Mouse (Mus musculus): ENCODE measurements around the gene Phrf1. TPM values are rescaled to one million over a fixed set of nuclear protein-coding genes. Genes with fewer than 3 reads are reported as not detected.
A peak's percentile ranks its signal among the peaks of the same experiment; 100 is the strongest.

The Phrf1 gene
- polyA plus RNA-seq, 1 experiment from 2014 or later = 68.0 TPM

DNA sequence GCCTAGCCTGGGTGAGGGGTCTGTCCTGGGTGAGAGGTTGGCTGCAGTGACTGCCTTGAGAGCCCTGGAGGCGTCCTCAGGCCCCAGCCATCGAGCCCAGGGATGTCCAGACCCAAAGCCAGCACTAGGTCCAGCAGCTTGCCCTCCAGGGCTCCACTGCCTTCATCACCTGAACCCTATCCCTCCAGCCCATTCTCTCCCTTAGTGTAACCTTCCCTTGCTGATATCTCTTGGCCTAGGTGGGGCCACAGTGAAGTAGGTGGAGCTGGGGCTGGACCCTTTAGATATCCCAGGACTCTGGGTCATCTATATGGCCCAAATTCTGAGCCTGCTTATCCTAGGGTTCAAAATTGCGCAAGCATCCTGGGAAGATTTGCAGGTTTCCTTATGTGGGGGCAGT, 19.1 kb upstream of the Phrf1 start:
- Histone ChIP-seq H3K36me3 (ENCODE audit: control insufficient read depth, insufficient read depth, low read length) (no peaks in the 10 kb centered on the region), H3K9ac (ENCODE audit: low read depth, low read length) (no peak overlapping the region), H3K27me3 (ENCODE audit: control insufficient read depth, insufficient read depth, low read depth, low read length) (no peaks in the 10 kb centered on the region), H3K4me3 (ENCODE audit: low read depth, low read length) (no peak overlapping the region), H3K4me1 (ENCODE audit: control insufficient read depth, insufficient read depth, low read length) (no peaks in the 10 kb centered on the region), H3K27ac (ENCODE audit: low read length) (no peak overlapping the region), H3K4me2 (ENCODE audit: low read length) (no peak overlapping the region), H3K9me3 (replicated peaks; ENCODE audit: control insufficient read depth, low read length, poor library complexity, severe bottlenecking) (no peaks in the 10 kb centered on the region)
- no peak for ATAC-seq
- 66% methylated on average over 3 of the region's 3 CpGs for WGBS

- 87% methylated on average over 12 of the region's 12 CpGs for WGBS
- Histone ChIP-seq H3K4me1 (ENCODE audit: control insufficient read depth, insufficient read depth, low read length) (peaks cover 3% of the 10 kb centered on the region), H3K9me3 (replicated peaks; ENCODE audit: control insufficient read depth, low read length, poor library complexity, severe bottlenecking) (no peaks in the 10 kb centered on the region), H3K36me3 (ENCODE audit: control insufficient read depth, insufficient read depth, low read length) (no peaks in the 10 kb centered on the region), H3K27me3 (ENCODE audit: control insufficient read depth, insufficient read depth, low read depth, low read length) (no peaks in the 10 kb centered on the region), H3K9ac (ENCODE audit: low read depth, low read length) (no peak overlapping the region), H3K4me2 (ENCODE audit: low read length) (no peak overlapping the region), H3K4me3 (ENCODE audit: low read depth, low read length) (no peak overlapping the region), H3K27ac (ENCODE audit: low read length) (no peak overlapping the region)
- ATAC-seq = no peak
These were observed 18.4 kb upstream of the Phrf1 start for GRCm38 (mm10) chr7:141210137-141210536.

DNA sequence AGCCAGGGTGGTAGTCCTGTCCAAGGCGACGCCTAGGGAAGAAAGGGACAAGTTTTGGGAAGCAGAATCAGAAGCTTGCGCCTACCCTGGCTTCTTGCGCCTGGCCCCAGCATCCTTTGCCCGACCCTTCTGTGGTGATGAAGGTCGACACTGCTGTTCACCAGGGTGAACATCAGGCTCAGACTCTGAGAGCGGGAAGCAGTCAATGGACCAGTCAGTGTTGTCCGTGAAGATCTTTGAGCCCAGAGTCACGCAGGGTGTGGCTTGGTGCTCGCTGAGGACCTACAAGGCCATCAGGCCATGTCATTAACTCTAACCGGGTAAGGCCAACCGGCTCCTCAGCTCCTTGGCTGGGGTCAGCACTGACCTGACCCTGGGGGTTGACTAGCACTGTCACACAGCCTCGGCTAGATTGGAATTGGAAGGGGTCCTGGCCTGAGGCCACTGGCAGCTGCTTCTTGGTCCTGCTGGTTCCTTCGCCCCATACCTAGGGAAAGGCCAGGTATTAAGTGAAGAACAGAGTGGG, 17.9 kb upstream of the Phrf1 start:
- WGBS = 93% methylated on average over 14 of the region's 14 CpGs
- H3K27ac ChIP-seq (ENCODE audit: low read length) = no peak overlapping the region
- H3K36me3 ChIP-seq (ENCODE audit: control insufficient read depth, insufficient read depth, low read length) = no peaks in the 10 kb centered on the region
- ATAC-seq = no peak
- no peak overlapping the region for H3K4me2 ChIP-seq (ENCODE audit: low read length)
- H3K9me3 ChIP-seq (replicated peaks; ENCODE audit: control insufficient read depth, low read length, poor library complexity, severe bottlenecking) = no peaks in the 10 kb centered on the region
- H3K4me3 ChIP-seq (ENCODE audit: low read depth, low read length) = no peak overlapping the region
- no peak overlapping the region for H3K9ac ChIP-seq (ENCODE audit: low read depth, low read length)
- no peaks in the 10 kb centered on the region for H3K27me3 ChIP-seq (ENCODE audit: control insufficient read depth, insufficient read depth, low read depth, low read length)
- H3K4me1 ChIP-seq (ENCODE audit: control insufficient read depth, insufficient read depth, low read length) = peaks cover 4% of the 10 kb centered on the region

- Histone ChIP-seq H3K27me3 (ENCODE audit: control insufficient read depth, insufficient read depth, low read depth, low read length) (no peaks in the 10 kb centered on the region), H3K9me3 (replicated peaks; ENCODE audit: control insufficient read depth, low read length, poor library complexity, severe bottlenecking) (no peaks in the 10 kb centered on the region), H3K9ac (ENCODE audit: low read depth, low read length) (no peak overlapping the region), H3K36me3 (ENCODE audit: control insufficient read depth, insufficient read depth, low read length) (no peaks in the 10 kb centered on the region; the same call in 1 of the 2 replicates), H3K27ac (ENCODE audit: low read length) (no peak overlapping the region), H3K4me2 (ENCODE audit: low read length) (no peak overlapping the region), H3K4me1 (ENCODE audit: control insufficient read depth, insufficient read depth, low read length) (peaks cover 11% of the 10 kb centered on the region), H3K4me3 (ENCODE audit: low read depth, low read length) (no peak overlapping the region)
- WGBS = 86% methylated on average over 3 of the region's 3 CpGs
- ATAC-seq = no peak
These were observed 15.5 kb upstream of the Phrf1 start for GRCm38 (mm10) chr7:141213133-141213532.

GRCm38 (mm10) chr7:141213605-141214235, 14.9 kb upstream of the Phrf1 start, which contains the start of gene Lmntd2:
Lmntd2 (minus strand) TSS chr7:141214080.
- 92% methylated on average over 11 of the region's 11 CpGs for WGBS
- Histone ChIP-seq H3K27me3 (ENCODE audit: control insufficient read depth, insufficient read depth, low read depth, low read length) (no peaks in the 10 kb centered on the region), H3K4me3 (ENCODE audit: low read depth, low read length) (peak within 1 kb of the TSS; percentile 62)

GRCm38 (mm10) chr7:141214310-141214709, 14.3 kb upstream of the Phrf1 start:
- Histone ChIP-seq H3K27me3 (ENCODE audit: control insufficient read depth, insufficient read depth, low read depth, low read length) (no peaks in the 10 kb centered on the region), H3K9me3 (replicated peaks; ENCODE audit: control insufficient read depth, low read length, poor library complexity, severe bottlenecking) (no peaks in the 10 kb centered on the region), H3K4me2 (ENCODE audit: low read length) (no peak overlapping the region), H3K27ac (ENCODE audit: low read length) (no peak overlapping the region), H3K4me3 (ENCODE audit: low read depth, low read length) (no peak overlapping the region), H3K4me1 (ENCODE audit: control insufficient read depth, insufficient read depth, low read length) (peaks cover 11% of the 10 kb centered on the region), H3K36me3 (ENCODE audit: control insufficient read depth, insufficient read depth, low read length) (no peaks in the 10 kb centered on the region; the same call in 1 of the 2 replicates), H3K9ac (ENCODE audit: low read depth, low read length) (no peak overlapping the region)
- ATAC-seq = no peak
- WGBS = 84% methylated on average over 3 of the region's 3 CpGs

More at GRCm38 (mm10) chr7:141213605-141214235, 14.9 kb upstream of the Phrf1 start, which contains the start of gene Lmntd2:
- Histone ChIP-seq H3K4me1 (ENCODE audit: control insufficient read depth, insufficient read depth, low read length) (peaks cover 11% of the 10 kb centered on the region), H3K36me3 (ENCODE audit: control insufficient read depth, insufficient read depth, low read length) (no peaks in the 10 kb centered on the region; the same call in 1 of the 2 replicates), H3K9ac (ENCODE audit: low read depth, low read length) (peak within 1 kb of the TSS; percentile 71), H3K9me3 (replicated peaks; ENCODE audit: control insufficient read depth, low read length, poor library complexity, severe bottlenecking) (no peaks in the 10 kb centered on the region), H3K4me2 (ENCODE audit: low read length) (peak within 1 kb of the TSS; percentile 87), H3K27ac (ENCODE audit: low read length) (peak within 1 kb of the TSS; percentile 60)
- ATAC-seq = no peak

DNA sequence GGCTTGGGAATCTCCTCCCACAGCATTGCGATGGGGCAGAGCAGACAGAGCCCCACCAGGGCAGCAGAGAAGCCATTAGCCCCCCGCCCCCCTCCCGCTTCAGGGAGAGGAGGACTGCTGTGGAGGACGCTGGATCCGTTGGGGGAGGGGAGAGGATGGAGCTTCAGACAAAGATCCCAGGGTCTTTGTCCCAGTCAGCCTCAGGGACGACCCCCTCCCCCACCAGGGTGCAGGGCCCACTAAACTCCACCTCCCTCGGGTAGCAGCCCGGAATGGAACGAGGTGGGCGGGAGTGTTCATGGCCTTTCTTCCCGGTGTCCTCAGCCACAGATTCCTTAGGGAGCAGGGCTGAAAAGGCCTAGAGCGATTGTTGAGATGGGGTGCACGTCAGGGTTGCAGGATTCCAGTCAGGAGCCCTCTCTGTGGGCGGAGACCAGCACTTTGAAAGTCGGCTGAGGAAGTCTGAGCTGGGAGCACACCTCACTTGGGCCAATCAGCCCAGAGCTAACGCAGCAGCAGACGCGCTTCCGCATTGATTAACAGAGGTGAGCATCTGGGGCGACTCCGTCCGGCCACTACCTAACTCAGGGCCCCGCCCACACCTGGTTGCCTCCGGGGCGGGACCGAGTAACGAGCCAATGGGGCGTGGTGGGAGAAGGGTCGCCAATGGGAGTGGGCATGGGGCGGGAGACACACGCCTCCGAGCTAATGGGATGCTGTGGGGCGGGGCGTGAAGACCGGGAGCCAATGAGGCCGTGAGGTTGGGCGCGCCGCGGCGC, 13.3 kb upstream of the Phrf1 start, which contains the start of gene Rassf7:
TSS of gene Rassf7 (plus strand) at position 760 of the 779 bp plus-strand sequence.
- peak within 1 kb of the TSS; percentile 71 for H3K9ac ChIP-seq (ENCODE audit: low read depth, low read length)
- H3K4me2 ChIP-seq (ENCODE audit: low read length) = peak within 1 kb of the TSS; percentile 87
- H3K27me3 ChIP-seq (ENCODE audit: control insufficient read depth, insufficient read depth, low read depth, low read length) = no peaks in the 10 kb centered on the region
- peak within 1 kb of the TSS; percentile 62 for H3K4me3 ChIP-seq (ENCODE audit: low read depth, low read length)
- peak within 1 kb of the TSS; percentile 60 for H3K27ac ChIP-seq (ENCODE audit: low read length)
- peaks cover 11% of the 10 kb centered on the region for H3K4me1 ChIP-seq (ENCODE audit: control insufficient read depth, insufficient read depth, low read length)
- H3K36me3 ChIP-seq (ENCODE audit: control insufficient read depth, insufficient read depth, low read length) = no peaks in the 10 kb centered on the region; the same call in 1 of the 2 replicates
- peak; percentile 95 for ATAC-seq
- under 1% methylated on average over 41 of the region's 41 CpGs for WGBS
- H3K9me3 ChIP-seq (replicated peaks; ENCODE audit: control insufficient read depth, low read length, poor library complexity, severe bottlenecking) = no peaks in the 10 kb centered on the region

DNA sequence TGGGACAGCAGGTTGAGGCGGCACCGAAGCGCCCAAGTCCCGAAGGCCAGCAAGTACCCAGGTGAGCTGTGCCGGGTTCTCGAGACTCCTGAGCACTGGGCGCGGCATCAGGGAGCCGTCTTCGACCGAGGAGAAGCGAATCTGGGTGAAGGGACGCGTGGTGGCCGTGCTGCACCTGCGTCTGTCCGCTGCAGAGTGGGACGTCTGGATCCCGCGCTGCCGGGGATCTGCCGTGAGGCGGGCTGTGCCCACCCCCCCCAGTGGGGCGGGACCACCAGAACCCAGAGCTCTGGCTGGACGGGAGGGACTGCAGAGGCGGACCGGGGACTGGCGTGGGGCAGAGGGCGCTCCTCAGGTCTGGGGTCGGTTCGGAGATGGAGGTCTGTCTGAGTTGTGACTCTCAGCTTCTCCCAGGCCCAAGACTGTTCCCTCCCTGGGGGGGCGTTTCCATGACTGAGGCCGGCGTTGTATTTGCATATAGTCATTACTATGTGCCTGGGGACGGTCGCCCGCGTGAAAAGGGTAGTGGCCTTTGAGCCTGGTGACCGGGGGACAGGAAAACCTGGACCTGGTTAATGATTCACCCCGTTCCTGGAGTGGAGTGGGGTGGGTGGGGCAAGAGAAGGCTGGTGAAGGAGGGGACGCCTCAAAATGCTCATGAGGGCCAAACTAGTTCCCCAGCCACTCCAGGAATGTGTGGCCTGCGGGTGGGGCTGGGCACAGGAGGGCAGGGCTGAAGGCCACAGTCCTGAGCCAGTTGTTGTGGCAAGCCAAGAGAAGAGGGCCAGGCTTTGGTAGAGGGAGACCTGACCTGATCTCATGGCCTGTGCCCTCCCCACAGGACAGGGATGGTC, 12.5 kb upstream of the Phrf1 start:
- Histone ChIP-seq H3K27ac (ENCODE audit: low read length) (peak overlapping the region; percentile 30; the same call in 1 of the 2 replicates), H3K4me1 (ENCODE audit: control insufficient read depth, insufficient read depth, low read length) (peaks cover 11% of the 10 kb centered on the region), H3K9ac (ENCODE audit: low read depth, low read length) (peak overlapping the region; percentile 71), H3K4me2 (ENCODE audit: low read length) (peak overlapping the region; percentile 87), H3K4me3 (ENCODE audit: low read depth, low read length) (peak overlapping the region; percentile 62), H3K36me3 (ENCODE audit: control insufficient read depth, insufficient read depth, low read length) (no peaks in the 10 kb centered on the region; the same call in 1 of the 2 replicates), H3K9me3 (replicated peaks; ENCODE audit: control insufficient read depth, low read length, poor library complexity, severe bottlenecking) (no peaks in the 10 kb centered on the region), H3K27me3 (ENCODE audit: control insufficient read depth, insufficient read depth, low read depth, low read length) (no peaks in the 10 kb centered on the region)
- ATAC-seq = peak; percentile 54
- under 1% methylated on average over 41 of the region's 42 CpGs for WGBS
